Mouse (Mus musculus) thymus, adult 2 months (tissue): ENCODE results near the gene Il18rap.

Experiments used
- CTCF ChIP-seq: fragments of 200-500 bp; IDR thresholded peaks from 2 replicates; pipeline ENCODE4 v1.5.1; 2012; ENCODE audit warnings: mild to moderate bottlenecking, control low read depth, low read length, moderate library complexity, borderline replicate concordance; ENCODE audit not compliant: control insufficient read depth, poor library complexity, insufficient read depth; ENCODE audit errors: extremely low read depth
- POLR2A ChIP-seq: fragments of 200-500 bp; IDR thresholded peaks from 2 replicates; pipeline ENCODE4 v1.6.1; 2012; ENCODE audit warnings: mild to moderate bottlenecking, low read length, control low read depth, moderate library complexity; ENCODE audit not compliant: control insufficient read depth, poor library complexity, insufficient read depth; ENCODE audit errors: extremely low read depth

DNA sequence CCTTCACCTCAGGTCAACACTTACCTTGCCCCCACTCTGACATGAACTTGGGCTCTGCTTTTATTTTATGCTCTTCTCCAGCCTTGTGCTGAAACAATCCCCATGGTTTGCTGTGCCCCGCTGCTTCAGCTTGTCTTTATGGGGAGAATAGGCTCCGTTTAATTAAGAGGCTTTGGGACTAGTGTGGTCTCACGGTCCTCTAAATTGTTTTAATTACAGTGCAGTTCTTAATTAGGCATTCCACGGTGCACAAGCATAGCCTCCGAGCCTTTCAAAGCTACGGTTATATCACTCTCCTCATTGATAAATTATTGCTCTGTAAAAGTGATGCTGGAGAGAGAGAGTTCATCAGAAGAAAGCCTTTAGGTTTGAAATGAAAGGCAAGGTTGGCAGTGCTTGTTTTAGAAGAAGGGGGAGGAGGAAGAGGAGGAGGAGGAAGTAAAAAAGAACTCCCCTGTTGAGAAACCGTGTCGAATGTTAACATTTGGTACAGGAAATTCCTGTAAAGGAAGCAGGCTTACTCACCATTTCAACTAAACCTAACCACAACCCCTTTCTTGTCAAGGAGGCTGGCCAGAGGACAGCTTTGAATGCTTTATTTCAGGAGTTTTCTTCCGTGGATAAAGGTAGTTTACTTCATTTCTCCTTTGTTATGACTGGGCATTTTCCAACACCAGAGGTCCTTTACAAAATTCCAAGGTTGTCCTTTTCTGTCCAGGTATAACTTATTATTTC, at the start of gene Il18rap:
- TF ChIP-seq CTCF (no peak), POLR2A (no peak)
